Comparison of ENCODE assay signal across 10 mouse cellular contexts in genomic region chr6:32990061-32990633, GRCm38 (mm10).
DNase-seq lines count a peak whose midpoint lies in the region; TF ChIP-seq lines count a peak whose summit lies in the region.
"Had no signal": no experiment of that assay in that cellular context is flagged by ENCODE, and none has a peak within 500 bp of the region (broad histone marks: within the 10 kb centered on the region; RNA-seq: fewer than 3 reads in every experiment).

No protein-coding gene starts in this region.

- no peaks in the 10 kb centered on the region for H3K27me3 ChIP-seq in kidney, adult 2 months (replicated peaks; ENCODE audit: control insufficient read depth, insufficient read depth, low read length)

- TF ChIP-seq CTCF in kidney, adult 2 months (conservative IDR thresholded peaks at IDR 0.05; ENCODE audit: insufficient read depth, insufficient read length, low read depth, low read length): no peak
- TF ChIP-seq CTCF in olfactory bulb, adult 2 months (IDR thresholded peaks at IDR 0.05; ENCODE audit: insufficient read depth, low read depth, low read length): no peak

- DNase-seq in adrenal gland, adult (ENCODE audit: inconsistent age in 2 of 2, low spot score in 1 of 2): peak; percentile 57 to 80
- no peak for DNase-seq in adrenal gland, adult 8-10 months
- DNase-seq in kidney, adult 18-20 months: peak; percentile 28
- no peak for DNase-seq in kidney, adult 11 months
- peak; percentile 57 for DNase-seq in kidney, adult 2 months
- DNase-seq in thymus, postnatal 4 days: no peak
- DNase-seq in layer of hippocampus, adult 11-12 months (ENCODE audit: low spot score): no peak
- DNase-seq: cerebellum, adult 2 months; lung, postnatal 10 days had no signal

- no peak overlapping the region for H3K4me3 ChIP-seq in kidney, adult 2 months (ENCODE audit: insufficient read depth, low read depth, low read length)
- H3K4me3 ChIP-seq in olfactory bulb, adult 2 months (ENCODE audit: insufficient read depth, low read depth, low read length): no peak overlapping the region

- 19% methylated on average over 12 of the region's 12 CpGs for WGBS in kidney, adult 2 months
- 53% methylated on average over 12 of the region's 12 CpGs for WGBS in olfactory bulb, adult 2 months

- H3K27ac ChIP-seq in kidney, adult 2 months (ENCODE audit: insufficient read depth, low read depth, low read length): no peak overlapping the region
- peak overlapping the region; percentile 36; the same call in 1 of the 2 replicates for H3K27ac ChIP-seq in olfactory bulb, adult 2 months (ENCODE audit: insufficient read depth, low read depth, low read length)

- no peak for TF ChIP-seq POLR2A in kidney, adult 2 months (IDR thresholded peaks at IDR 0.05; ENCODE audit: low read depth, low read length)
- no peak for TF ChIP-seq POLR2A in olfactory bulb, adult 2 months (IDR thresholded peaks at IDR 0.05; ENCODE audit: insufficient read depth, low read depth, low read length)

- H3K4me1 ChIP-seq in kidney, adult 2 months (ENCODE audit: control insufficient read depth, insufficient read depth, low read length): peaks cover 16% of the 10 kb centered on the region; the same call in 1 of the 2 replicates
- H3K4me1 ChIP-seq in olfactory bulb, adult 2 months (ENCODE audit: control insufficient read depth, insufficient read depth, low read length): peaks cover 4% of the 10 kb centered on the region

- H3K36me3 ChIP-seq in kidney, adult 2 months (ENCODE audit: control insufficient read depth, insufficient read depth, low read length): no peaks in the 10 kb centered on the region

Comparison
In these comparisons a context has a peak if more than half of its experiments do, and no peak if none do; other contexts are left out.
1. DNase-seq: peak in adrenal gland, adult (2 of 2), kidney, adult 18-20 months (single experiment) and kidney, adult 2 months (single experiment); none in adrenal gland, adult 8-10 months (single experiment), kidney, adult 11 months (single experiment), thymus, postnatal 4 days (single experiment) and layer of hippocampus, adult 11-12 months (single experiment).